Mouse (Mus musculus): ENCODE measurements at regions not wholly inside any gene's neighbourhood (a gene's known extent, or its start where the extent isn't known, plus 50 kb on each side); places are given as distances from the start of the nearest gene placed in this dataset.
A peak's percentile ranks its signal among the peaks of the same experiment; 100 is the strongest.

DNA sequence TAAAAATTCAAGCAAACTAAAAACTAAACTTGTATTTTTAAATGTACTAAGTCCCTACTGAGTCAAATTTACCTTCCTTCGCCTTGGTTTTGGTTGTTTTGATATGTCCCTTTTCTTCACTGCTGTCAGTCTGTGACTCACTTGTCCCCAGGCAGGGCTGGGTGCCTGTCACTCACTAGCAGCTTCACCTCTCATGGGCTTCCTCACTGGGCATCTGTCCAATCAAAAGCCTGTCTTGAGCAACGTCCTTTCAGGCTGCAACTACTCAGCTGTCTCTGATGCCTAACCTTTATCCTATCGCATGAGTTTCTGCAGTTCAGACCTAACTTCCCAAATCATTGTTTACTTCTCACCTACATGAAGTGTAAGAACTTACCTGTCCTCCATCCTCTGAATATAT lies 61.2 kb upstream of the Ptchd3 start:
- no peak for DNase-seq (ENCODE audit: low read depth, low spot score)

DNA sequence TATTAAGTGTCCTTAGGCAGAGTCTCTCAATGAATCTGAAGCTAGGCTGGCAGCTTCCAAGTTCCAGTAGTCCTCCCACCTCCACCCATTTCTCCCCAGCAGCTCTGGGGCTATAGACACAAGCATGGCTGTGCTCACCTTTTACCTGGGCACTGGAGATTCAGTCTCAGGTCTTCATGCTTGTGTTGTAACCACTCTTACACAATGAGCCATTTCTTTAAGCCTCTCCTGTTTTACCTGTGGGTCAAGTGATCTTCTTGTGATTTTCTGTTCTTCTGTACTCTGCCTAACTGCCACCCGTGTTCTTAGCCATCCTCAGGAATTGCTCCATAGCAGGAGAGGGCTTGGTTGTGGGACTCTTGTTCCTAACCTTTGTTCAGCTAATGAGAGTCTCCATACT lies 60.0 kb upstream of the Ptchd3 start:
- no peak for DNase-seq (ENCODE audit: low read depth, low spot score)

DNA sequence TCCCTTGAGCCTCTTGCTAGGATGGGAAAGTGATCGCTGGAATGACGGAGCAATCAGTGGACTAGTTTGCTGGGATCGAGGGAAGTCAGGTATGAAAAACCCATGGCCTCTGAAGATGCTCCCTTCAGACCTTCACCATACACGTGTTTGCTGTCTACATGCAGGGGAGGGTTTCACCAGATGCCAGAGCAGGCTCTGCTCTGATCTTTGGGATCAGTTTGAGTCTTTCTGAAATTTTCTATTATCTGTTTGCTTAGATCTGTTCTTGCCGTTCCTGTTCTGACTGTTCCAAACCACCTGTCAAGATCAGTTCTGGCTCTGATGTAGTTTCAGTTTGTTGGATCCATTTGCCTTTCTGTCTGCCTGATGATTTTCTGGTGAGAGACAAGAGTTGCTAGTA lies 53.1 kb upstream of the Ptchd3 start:
- peak; percentile 11 for DNase-seq (ENCODE audit: low read depth, low spot score)

DNA sequence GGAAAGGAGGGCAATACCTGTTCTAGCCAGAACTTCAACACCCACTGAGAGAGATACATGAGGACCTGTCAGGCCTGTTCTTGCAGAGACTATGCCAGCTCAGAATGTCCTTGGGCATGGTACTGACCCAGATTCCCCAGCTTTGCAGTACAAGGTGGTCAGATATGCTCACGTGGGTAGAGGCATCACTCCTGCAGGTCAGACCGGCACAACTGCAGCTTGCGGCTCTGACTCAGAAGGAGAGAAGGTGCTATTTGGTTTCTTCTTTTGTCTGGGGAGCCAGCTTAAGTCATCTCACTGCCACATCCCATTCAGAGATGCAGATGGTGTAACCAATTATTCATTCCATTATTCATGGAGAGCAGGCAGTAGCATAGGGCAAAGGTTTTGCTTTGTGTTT lies 52.5 kb upstream of the Ptchd3 start:
- DNase-seq (ENCODE audit: low read depth, low spot score), result no peak
